Mouse (Mus musculus): Measurements from ENCODE around the gene Stxbp6.
"Not testable (repeated sequence)": the region's sequence is repeated elsewhere in the genome, so short reads cannot be mapped to it uniquely, and the experiment has no call there.

Gene Stxbp6

GRCm38 (mm10) chr12:45074611-45075342 lies at the start of gene Stxbp6:
Gene Stxbp6 (minus strand): TSS chr12:45074709.
- DNase-seq (ENCODE audit: low spot score in 2 of 2), result peak; percentile 44 to 78

DNA sequence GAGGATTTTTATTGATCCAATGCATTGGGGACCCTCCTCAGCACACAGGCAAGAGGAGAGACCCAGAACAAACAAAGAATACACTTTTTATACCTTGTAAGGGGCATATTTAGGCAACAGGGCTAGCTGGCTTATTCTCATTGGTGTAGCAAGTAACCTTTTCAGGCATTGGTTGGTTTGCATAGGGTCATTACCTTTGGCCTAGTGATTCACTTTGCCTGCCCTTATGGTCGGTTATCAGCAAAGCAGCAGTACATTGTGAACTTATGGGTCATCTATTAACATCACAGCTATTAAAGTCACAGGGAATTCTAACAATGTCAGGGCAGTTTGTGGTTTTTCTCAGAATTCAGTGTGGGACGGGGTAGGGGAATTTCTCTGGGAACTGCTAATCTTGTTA lies 28.4 kb upstream of the Stxbp6 start:
- DNase-seq (ENCODE audit: low spot score in 2 of 2), result not testable (repeated sequence)

DNA sequence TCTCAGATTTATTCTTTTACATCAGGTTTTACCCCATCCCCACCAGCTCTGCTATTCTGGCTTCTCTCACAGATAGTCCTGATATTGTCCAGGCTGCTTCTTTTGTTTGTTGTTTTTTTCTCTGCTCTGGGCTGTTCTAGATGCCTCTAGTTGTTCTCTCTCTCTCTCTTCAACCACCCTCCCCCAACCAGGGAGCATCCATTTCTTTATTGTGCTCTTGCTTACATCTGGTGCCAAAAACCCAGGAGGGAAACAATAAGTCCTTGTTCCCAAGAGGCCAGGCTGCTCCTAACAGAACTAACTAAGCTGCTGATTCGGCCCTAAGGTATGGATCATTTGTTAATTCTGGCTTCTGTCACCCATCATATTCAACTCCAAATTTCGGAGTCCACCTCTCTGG lies 19.2 kb upstream of the Stxbp6 start:
- no peak for DNase-seq (ENCODE audit: low spot score in 2 of 2)

GRCm38 (mm10) chr12:45092444-45092843 lies 17.9 kb upstream of the Stxbp6 start:
- DNase-seq (ENCODE audit: low spot score in 2 of 2), result no peak

- DNase-seq (ENCODE audit: low spot score in 2 of 2), result no peak
Observed at GRCm38 (mm10) chr12:45083145-45083475, 8.6 kb upstream of the Stxbp6 start.

GRCm38 (mm10) chr12:45082379-45083144 lies 8.1 kb upstream of the Stxbp6 start:
- no peak for DNase-seq (ENCODE audit: low spot score in 2 of 2)

- no peak for DNase-seq (ENCODE audit: low spot score in 2 of 2)
Observed at GRCm38 (mm10) chr12:45081617-45082016, 7.1 kb upstream of the Stxbp6 start.

GRCm38 (mm10) chr12:45080753-45081122 lies 6.2 kb upstream of the Stxbp6 start:
- no peak for DNase-seq (ENCODE audit: low spot score in 2 of 2)

DNA sequence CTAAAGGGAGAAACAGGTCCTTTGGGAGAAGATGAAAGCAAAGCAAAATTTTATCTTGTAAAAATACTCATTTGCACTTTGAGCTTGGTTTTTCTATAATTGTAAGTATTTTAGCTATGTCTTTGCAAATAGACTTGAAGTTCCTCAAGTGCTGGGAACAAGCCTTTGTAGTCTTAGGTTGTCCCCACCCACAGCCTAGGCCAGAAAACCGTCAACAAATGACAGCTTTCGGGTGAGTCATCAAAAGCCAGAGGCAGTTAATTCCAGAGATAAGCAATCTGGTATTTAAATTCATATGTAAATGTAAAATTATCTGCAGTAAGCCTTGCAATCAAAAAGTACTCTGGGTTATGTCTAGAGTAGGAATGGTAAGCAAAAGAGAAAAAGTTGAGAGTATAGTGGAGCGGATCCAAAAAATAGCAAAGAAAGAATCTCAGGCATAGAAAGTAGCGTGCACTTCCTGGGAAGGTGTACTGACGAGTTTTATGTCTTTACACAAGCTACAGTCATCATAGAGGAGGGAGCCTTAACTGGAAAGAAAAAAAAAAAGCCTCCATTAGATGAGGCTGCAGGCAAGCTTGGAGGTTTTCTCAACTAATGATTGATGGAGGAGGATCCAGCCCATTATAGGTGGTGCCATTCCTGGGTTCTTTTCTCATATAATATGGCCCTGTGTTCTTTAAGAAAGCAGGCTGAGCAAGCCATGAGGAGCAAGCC lies 5.7 kb upstream of the Stxbp6 start:
- DNase-seq (ENCODE audit: low spot score in 2 of 2), result no peak

- DNase-seq (ENCODE audit: low spot score in 2 of 2), result no peak
Observed at GRCm38 (mm10) chr12:45075631-45076030, 1.1 kb upstream of the Stxbp6 start.

DNA sequence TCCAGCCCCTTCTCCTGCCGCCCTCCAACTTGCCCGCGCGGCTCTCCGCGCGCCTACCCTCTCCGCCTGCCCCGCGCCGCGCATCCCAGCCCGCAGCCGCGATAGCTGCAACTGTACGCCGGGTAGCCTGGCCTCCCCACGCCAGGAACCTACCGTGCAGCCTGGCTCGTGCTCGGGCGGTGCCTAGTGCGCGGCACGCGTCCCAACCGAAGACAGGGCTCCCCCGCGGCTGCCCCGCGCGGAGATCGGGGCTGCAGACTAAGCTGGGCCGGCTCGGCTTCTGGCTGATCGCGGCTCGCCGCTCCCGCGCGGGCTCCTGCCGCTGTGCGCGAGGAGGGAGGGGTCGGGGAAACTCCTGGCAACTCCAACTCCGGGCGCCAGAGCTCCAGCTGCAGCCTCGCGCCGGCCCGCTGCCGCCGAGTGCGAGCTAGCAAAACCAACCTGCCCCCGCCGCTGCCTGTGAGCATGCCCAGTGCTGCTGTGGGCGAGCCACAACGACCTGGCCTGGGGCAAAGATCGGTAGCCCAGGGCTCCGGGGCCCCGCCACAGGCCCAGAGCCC lies 387 bp downstream of the Stxbp6 start:
- DNase-seq (ENCODE audit: low spot score in 2 of 2), result peak; percentile 68 to 79

- DNase-seq (ENCODE audit: low spot score in 2 of 2), result no peak
Observed at GRCm38 (mm10) chr12:45073331-45074041, 1.0 kb downstream of the Stxbp6 start.

DNA sequence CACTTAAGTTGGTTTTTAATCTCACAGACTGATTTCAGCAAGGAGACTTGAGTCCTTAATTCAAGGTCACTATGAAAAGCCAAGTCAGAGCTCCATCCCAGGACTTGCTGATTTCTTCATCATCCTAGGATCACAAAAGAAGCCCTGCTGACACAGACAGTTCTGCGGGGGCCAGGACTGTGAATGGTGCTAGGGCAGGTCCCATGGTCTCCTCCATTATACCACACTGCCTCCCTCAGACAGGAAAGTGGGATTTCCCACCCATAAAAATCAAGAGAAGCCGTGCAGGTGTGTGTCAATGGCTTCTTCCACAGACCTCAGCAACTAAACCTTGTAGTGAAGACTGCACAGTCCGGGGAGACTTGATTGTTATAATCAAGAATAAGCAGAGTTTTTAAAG lies 2.3 kb downstream of the Stxbp6 start:
- no peak for DNase-seq (ENCODE audit: low spot score in 2 of 2)

GRCm38 (mm10) chr12:45070186-45070585 lies 4.3 kb downstream of the Stxbp6 start:
- DNase-seq (ENCODE audit: low spot score in 2 of 2), result no peak

- DNase-seq (ENCODE audit: low spot score in 2 of 2), result no peak
Observed at GRCm38 (mm10) chr12:45068145-45068754, 6.3 kb downstream of the Stxbp6 start.

DNA sequence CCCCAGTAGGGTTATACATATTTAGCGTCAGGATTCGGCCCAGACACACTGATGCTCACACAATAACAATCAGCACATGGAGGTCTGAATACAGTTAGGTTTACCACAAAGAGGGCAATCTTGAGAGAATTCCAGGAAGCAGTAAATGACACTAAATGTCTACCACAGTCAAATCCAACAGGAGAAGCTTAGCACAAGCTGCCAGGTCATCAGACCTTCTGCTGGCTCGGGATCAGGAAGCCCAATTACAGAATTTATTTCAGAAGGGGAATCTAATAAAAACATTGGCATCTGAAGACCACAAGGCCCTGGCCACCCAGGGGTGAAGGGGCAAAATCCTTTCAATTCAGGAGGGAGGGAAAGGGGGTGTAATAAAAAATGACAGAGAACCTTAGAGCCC lies 6.8 kb downstream of the Stxbp6 start:
- DNase-seq (ENCODE audit: low spot score in 2 of 2), result no peak

DNA sequence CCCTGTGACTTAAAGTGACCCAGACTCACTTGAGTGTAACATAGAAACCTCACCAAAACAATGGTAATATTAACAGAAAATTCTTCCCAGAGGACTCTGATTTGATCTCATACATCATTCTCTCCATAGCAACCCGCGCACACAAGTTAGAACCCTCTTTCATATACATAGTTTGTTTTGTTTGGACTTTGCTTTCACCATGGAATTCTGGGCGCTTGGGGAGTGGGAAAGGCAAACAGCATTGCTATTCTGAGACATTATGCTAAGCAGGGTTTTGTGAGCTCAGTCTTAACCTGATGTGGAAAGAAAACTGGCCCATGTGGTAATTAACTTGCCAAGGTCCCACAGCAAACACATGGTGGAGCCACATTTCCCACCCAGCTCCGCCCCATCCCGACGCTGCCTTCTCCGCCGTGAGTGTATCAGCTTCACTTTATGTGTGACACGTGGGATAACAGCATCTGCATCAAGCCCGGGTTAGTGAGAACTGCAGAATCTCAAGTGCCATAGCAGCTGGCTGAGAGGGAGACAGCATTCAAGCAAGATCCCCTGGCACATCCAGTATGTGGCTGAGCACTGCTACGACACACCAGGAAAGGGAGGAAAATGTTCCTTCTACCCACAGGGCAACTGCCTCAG lies 7.3 kb downstream of the Stxbp6 start:
- no peak for DNase-seq (ENCODE audit: low spot score in 2 of 2)

GRCm38 (mm10) chr12:45063606-45064005 lies 10.9 kb downstream of the Stxbp6 start:
- no peak for DNase-seq (ENCODE audit: low spot score in 2 of 2)

DNA sequence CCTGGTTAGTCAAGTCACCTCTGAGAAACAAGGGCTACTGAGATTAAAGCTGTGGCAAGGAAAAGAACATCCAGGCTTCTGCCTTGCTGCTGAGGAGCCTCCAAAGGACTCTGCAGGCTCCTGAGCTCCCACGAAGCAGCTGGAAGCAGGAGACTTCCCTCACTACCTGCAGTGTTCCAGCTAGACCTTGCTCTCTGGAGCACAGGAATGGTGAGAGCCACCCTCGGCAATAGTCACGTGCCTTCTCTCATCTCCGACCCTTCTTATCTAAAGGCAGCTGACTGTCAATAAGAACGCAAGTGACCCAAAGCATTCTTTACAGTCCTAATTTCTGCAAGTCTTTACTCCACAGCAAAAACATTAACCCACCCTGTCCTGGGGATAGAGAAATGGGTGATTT lies 13.2 kb downstream of the Stxbp6 start:
- DNase-seq (ENCODE audit: low spot score in 2 of 2), result no peak

- DNase-seq (ENCODE audit: low spot score in 2 of 2), result no peak
Observed at GRCm38 (mm10) chr12:45060804-45061203, 13.7 kb downstream of the Stxbp6 start.

- DNase-seq (ENCODE audit: low spot score in 2 of 2), result no peak
Observed at GRCm38 (mm10) chr12:45058007-45058406, 16.5 kb downstream of the Stxbp6 start.
